Mouse (Mus musculus): Measurements from ENCODE around the gene Atxn2.

- TF ChIP-seq POLR2A (IDR thresholded peaks at IDR 0.05; ENCODE audit: insufficient read depth, low read depth, low read length) (no peak), CTCF (IDR thresholded peaks at IDR 0.05; ENCODE audit: insufficient read depth, low read depth, low read length) (no peak)
Observed at GRCm38 (mm10) chr5:121766038-121766773, 55.1 kb downstream of the Atxn2 start.
